Mouse (Mus musculus) liver, adult (tissue): ENCODE results near the gene Abcg4.

Experiments
- GATA4 ChIP-seq: IDR thresholded peaks from 2 replicates; pipeline ENCODE4 v1.6.1; 2014; ENCODE audit warnings: mild to moderate bottlenecking, low read length; ENCODE audit not compliant: insufficient replicate concordance

The Abcg4 gene

DNA sequence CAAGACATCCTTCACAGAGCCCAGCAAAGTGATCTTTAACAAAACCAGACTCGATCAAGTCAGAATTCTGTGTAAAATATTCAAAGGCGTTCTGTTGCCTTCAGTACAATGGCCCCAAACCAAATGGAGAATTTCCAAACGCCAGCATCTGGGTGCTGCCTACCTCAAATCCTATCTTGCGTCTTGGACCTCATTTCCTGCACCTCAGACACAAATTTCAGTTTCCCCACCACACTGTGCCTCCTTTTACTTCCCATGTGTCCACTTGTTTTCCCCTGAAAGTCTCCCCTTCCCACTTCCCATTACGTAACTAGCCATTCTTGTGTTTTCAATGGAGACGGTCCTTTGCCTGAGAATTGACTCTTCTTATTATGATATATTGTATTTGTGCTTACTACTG lies 18.1 kb upstream of the Abcg4 start:
- TF ChIP-seq GATA4, result no peak

DNA sequence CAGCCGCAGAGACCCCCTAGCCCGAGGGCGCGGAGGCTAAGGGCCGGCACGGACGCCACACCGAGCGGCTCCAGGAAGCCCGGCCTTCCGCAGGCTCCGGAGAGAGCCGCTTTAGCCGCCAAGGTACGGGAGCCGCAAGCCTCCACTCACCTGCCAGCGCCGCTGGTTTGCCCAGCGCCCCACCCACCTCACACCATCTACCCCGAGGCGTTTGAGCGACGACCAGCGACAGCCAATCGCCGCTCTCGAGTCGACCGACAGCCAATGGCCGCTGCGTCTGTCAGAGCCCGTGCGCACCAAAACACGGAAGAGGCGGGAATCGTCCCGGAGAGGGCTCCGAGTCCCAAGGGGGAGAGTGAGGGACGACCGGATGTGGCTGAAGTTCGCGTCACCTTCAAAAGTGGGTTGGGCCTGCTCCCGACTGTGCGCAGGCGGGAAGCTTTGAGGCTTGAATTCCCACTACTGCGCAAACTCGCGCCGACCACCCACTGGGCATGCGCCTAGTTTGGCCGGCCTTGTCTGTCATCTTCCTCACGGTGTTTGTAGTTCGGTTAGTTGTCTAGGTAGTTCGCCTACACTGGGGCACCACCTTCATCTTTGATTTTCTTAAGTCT lies 17.2 kb upstream of the Abcg4 start, which contains the start of gene Hinfp:
TSS of gene Hinfp (minus strand) at position 206 of the 614 bp plus-strand sequence.
- TF ChIP-seq GATA4, result no peak; the same call in 1 of the 2 replicates

- TF ChIP-seq GATA4, result no peak
Measured at GRCm38 (mm10) chr9:44292490-44292889, 4.1 kb upstream of the Abcg4 start.

DNA sequence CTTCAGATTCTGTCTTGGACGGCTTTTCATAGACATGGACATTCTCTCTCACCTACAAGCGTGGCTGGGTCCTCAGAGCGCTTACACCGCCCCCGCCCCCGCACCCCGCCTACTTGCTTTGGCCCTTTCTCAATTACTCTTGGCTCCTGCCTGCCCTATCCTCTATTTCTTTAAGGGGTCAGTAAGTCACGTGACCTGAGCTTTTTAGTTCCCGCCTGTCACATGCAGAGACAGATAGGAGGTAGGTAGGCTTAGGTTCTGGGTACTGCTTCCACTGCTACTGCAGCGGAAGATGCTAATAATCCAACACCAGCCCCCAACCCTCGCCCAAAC lies 510 bp upstream of the Abcg4 start:
- TF ChIP-seq GATA4, result no peak

GRCm38 (mm10) chr9:44287401-44288075 lies 877 bp downstream of the Abcg4 start:
- no peak for TF ChIP-seq GATA4

GRCm38 (mm10) chr9:44287003-44287400 lies 1.4 kb downstream of the Abcg4 start:
- TF ChIP-seq GATA4, result no peak

DNA sequence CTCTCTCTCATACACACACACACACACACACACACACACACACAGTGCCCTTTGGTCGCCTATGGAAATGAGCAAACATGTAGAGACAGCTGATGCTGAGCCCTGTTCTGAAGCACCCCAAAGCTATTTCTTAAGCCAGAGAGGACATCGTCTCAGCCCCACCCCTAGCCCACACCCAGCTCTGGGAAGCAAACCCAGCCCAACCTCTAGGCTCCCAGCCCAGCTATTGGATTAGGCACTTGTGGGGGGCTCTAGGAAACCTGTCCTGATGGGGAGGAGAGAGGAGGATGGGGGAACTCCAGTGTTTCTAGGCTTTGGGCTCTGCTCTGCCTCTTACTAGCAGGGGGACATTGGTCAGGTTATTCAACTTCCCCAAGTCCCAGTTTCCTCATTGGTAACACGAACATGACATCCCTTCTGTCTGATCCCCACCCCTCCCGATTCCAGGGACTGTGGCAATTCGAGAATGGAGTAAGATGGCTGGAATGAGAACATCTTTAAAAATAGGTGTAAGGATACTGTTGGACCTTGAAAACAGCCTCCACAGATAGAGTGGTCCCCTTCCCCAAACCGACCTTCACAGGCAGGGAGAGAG lies 2.1 kb downstream of the Abcg4 start:
- TF ChIP-seq GATA4, result no peak

GRCm38 (mm10) chr9:44283183-44283582 lies 5.2 kb downstream of the Abcg4 start:
- no peak for TF ChIP-seq GATA4

GRCm38 (mm10) chr9:44269973-44270372 lies 18.4 kb downstream of the Abcg4 start:
- TF ChIP-seq GATA4, result no peak

DNA sequence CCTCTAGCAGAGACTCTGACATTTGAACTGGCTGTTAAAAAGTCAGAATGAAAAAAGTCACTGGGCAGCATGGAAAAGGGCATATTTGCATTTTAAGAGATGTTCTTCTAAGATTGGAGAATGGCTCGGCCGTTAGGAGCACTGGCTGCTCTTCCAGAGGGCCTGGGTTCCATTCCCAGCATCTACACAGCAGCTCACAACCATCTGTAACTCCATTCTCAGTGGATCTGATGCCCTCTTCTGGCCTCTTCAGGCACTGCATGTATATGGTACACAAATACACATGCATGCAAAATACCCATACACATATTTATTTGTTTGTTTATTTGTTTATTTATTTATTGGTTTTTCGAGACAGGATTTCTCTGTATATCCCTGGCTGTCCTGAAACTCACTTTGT lies 19.3 kb downstream of the Abcg4 start:
- no peak for TF ChIP-seq GATA4

DNA sequence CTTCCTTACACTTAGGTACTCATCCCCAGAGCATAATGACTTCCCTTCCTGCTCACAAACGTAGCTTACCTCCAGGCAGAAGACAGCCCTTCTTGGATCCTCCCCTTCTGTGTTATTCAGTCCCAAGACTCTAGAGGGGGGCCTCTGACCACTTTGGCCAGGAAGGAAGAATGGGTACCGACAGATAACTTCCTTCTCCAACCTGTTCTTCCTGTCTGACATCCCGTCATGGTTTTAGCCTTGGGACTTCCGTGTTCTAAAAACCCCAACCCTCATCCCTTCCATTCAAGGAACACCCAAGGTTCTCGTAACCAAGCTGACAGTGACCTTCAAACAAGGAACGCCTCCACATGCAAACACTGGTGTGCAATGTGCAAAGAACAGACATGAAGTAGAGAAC lies 20.0 kb downstream of the Abcg4 start, which contains the start of gene Nlrx1:
TSS of gene Nlrx1 (minus strand) at position 168 of the 400 bp plus-strand sequence.
- no peak for TF ChIP-seq GATA4

DNA sequence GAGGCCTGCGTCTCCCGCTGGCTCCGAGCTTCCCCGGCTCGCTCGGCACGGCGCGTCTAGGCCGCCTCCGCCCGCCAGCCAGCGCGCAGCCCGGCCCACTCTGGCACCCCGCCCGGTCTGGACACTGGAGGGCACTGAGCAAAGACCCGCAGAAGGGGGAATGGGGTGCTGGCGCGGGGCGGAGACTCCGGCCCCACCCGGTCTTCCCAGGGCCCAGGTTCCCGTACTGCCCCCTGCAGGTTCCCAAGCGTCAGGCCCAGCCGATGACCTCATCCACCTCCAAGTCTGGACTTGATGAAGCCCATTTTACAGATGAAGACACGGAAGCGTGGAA lies 20.4 kb downstream of the Abcg4 start:
- TF ChIP-seq GATA4, result no peak

DNA sequence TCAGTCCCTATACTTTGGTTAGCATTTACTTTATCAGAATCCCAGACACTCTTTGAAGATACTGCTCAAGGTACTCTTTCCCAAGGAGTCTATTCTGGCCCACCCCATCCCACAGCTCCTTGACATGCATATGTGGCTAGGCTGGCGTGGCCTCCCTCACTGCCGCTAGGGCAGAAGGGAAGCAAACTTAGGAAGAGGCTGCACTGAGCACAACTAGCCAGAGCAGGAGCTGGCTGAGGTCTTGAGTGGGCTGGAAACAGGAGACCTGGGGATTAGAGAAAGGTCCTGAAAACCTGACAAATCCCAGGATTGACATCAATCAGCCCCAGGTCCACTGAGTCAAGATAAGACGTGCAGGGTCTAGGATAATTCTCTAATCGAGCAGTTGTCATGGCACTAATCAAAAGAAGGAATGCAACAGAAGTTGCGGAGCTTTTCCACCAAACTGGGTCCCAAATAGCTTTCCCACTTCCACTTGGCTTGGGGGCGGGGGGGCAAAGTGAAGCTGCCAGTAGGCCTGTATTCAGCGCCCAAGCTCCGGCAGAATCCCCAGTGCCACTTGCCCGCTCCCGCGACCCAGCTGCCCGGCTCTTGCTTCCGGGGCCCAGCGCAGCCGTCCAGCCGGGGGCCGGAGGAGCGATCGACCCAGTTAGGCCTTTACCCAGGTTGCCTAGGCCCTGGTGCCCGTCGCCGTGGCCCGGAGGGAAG lies 20.9 kb downstream of the Abcg4 start:
- TF ChIP-seq GATA4, result no peak

GRCm38 (mm10) chr9:44266478-44267226 lies 21.8 kb downstream of the Abcg4 start:
- TF ChIP-seq GATA4, result no peak

- TF ChIP-seq GATA4, result no peak
Measured at GRCm38 (mm10) chr9:44261388-44261787, 27.0 kb downstream of the Abcg4 start.

DNA sequence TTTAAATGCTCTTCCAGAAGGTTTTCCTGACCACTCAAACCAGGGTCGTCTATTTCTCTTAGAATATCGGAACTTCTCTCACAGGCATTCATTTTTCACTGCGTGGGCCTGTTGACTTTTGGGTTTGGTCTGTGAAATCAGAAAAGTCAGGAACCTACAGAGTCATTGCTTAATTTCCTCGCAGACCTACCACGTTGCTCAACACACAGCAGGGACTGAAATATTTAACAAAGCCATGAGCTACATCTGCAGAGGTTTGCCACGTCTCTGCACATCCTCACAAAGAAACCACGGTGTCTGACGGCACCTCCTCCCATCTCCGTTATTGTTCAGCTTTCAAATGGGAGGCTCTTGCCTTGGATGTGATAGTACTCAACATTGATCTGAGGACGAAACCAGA lies 29.4 kb downstream of the Abcg4 start:
- no peak for TF ChIP-seq GATA4

- no peak for TF ChIP-seq GATA4
Measured at GRCm38 (mm10) chr9:44256213-44256612, 32.2 kb downstream of the Abcg4 start.
